Mouse (Mus musculus) MEL (cell line): ENCODE measurements around the gene Frat1.

Experiments used
- BHLHE40 ChIP-seq: IDR thresholded peaks from 2 replicates; pipeline ENCODE4 v1.6.1; 2012; ENCODE audit warnings: low read depth, mild to moderate bottlenecking, inconsistent platforms, low read length, improper control_type of control experiment, borderline replicate concordance
- CHD2 ChIP-seq: IDR thresholded peaks from 2 replicates; pipeline ENCODE4 v1.6.1; 2011; ENCODE audit warnings: low read length, improper control_type of control experiment
- CTCF ChIP-seq, 3 experiments: IDR thresholded peaks in 2 of 3; conservative IDR thresholded peaks in 1 of 3; 2 replicates each; pipeline ENCODE4 v1.5.1; 2011 to 2012; ENCODE audit warnings: low read length in 3 of 3, low read depth in 2 of 3, mild to moderate bottlenecking in 2 of 3, improper control_type of control experiment in 1 of 3, inconsistent platforms in 1 of 3, mixed read lengths in 1 of 3, moderate library complexity in 1 of 3; ENCODE audit not compliant: control insufficient read depth in 1 of 3, insufficient read depth in 1 of 3, poor library complexity in 1 of 3, severe bottlenecking in 1 of 3
- ELF1 ChIP-seq: IDR thresholded peaks from 2 replicates; pipeline ENCODE4 v1.6.1; 2014; ENCODE audit warnings: low read depth, mild to moderate bottlenecking, inconsistent platforms, low read length, improper control_type of control experiment, moderate library complexity
- GATA1 ChIP-seq: IDR thresholded peaks from 2 replicates; pipeline ENCODE4 v1.6.1; 2011; ENCODE audit warnings: low read depth, low read length, improper control_type of control experiment
- KAT2A ChIP-seq: conservative IDR thresholded peaks from 2 replicates; pipeline ENCODE4 v1.6.1; 2012; ENCODE audit warnings: low read depth, low read length, improper control_type of control experiment, inconsistent platforms
- POLR2A ChIP-seq, 2 experiments: IDR thresholded peaks; 2 replicates each; pipeline ENCODE4 v1.6.1; 2011 to 2012; ENCODE audit warnings: low read length in 2 of 2, mild to moderate bottlenecking in 2 of 2, control low read depth in 1 of 2, improper control_type of control experiment in 1 of 2, low read depth in 1 of 2, moderate library complexity in 1 of 2; ENCODE audit not compliant: control insufficient read depth in 1 of 2, insufficient read depth in 1 of 2, poor library complexity in 1 of 2
- TCF12 ChIP-seq: IDR thresholded peaks from 2 replicates; pipeline ENCODE4 v1.6.1; 2014; ENCODE audit warnings: low read depth, mild to moderate bottlenecking, inconsistent platforms, low read length, improper control_type of control experiment, moderate library complexity

GRCm38 (mm10) chr19:41824950-41825349 lies 4.8 kb upstream of the Frat1 start:
- TF ChIP-seq CTCF (IDR thresholded peaks at IDR 0.05 in 2 of 3, conservative IDR thresholded peaks at IDR 0.05 in 1 of 3; ENCODE audit: control insufficient read depth in 1 of 3, insufficient read depth in 1 of 3, low read depth in 2 of 3, low read length in 3 of 3, poor library complexity in 1 of 3, severe bottlenecking in 1 of 3) (no peak), TCF12 (no peak), POLR2A (IDR thresholded peaks at IDR 0.05; ENCODE audit: control insufficient read depth in 1 of 2, insufficient read depth in 1 of 2, low read depth in 1 of 2, low read length in 2 of 2, poor library complexity in 1 of 2) (no peak), BHLHE40 (no peak), KAT2A (no peak), GATA1 (0 out of 2 replicates have a peak, but pooled peaks have one; percentile 35), ELF1 (no peak), CHD2 (no peak)
